Comparison of ENCODE assay signal across 14 mouse cellular contexts in genomic region chr16:13118754-13119294, GRCm38 (mm10).
"Had no signal": no experiment of that assay in that cellular context is flagged by ENCODE, and none has a peak within 500 bp of the region (broad histone marks: within the 10 kb centered on the region; RNA-seq: fewer than 3 reads in every experiment).

No protein-coding gene starts in this region.

- H3K9ac ChIP-seq: limb, embryonic 13.5 days; liver, embryonic 14.5 days; midbrain, embryonic 13.5 days; neural tube, embryonic 15.5 days had no signal

- H3K27me3 ChIP-seq: limb, embryonic 13.5 days; midbrain, embryonic 13.5 days; neural tube, embryonic 15.5 days had no signal

- H3K27ac ChIP-seq: layer of hippocampus, adult 2 months; limb, embryonic 13.5 days; liver, embryonic 14.5 days; midbrain, embryonic 13.5 days; neural tube, embryonic 15.5 days had no signal

- H3K4me1 ChIP-seq: limb, embryonic 13.5 days; midbrain, embryonic 13.5 days; neural tube, embryonic 15.5 days had no signal

- H3K4me2 ChIP-seq: limb, embryonic 13.5 days; midbrain, embryonic 13.5 days; neural tube, embryonic 15.5 days had no signal

- H3K4me3 ChIP-seq: layer of hippocampus, adult 2 months; limb, embryonic 13.5 days; midbrain, embryonic 13.5 days; myocyte; neural tube, embryonic 15.5 days had no signal

- DNase-seq: kidney, postnatal 10 days; kidney, postnatal 4 days; left cerebral cortex, postnatal 4 days; lung, adult 18-20 months; right cerebral cortex, adult 18-20 months; right cerebral cortex, postnatal 25 days; thymus, adult 18-20 months; thymus, postnatal 14 days had no signal

- H3K9me3 ChIP-seq: limb, embryonic 13.5 days; midbrain, embryonic 13.5 days; neural tube, embryonic 15.5 days had no signal
